Mouse (Mus musculus) heart, postnatal 25 days (tissue): ENCODE measurements around the gene Phtf1. TPM values are rescaled to one million over a fixed set of nuclear protein-coding genes. Genes with fewer than 3 reads are reported as not detected.

Source experiments
- DNase-seq: peaks from one replicate; pipeline ENCODE4 v3.0.0; 2022; ENCODE audit warnings: low spot score
- intact Hi-C: fragments of 180-260 bp; cut with DNase I; formaldehyde crosslinking; loops from one replicate; pipeline ENCODE4 v1.15.1; 2025
- total RNA-seq, 2 experiments: library from RNA; stranded (reverse); gene quantifications; 2 replicates each; pipeline ENCODE4 v1.2.3; 2021

The Phtf1 gene
- 1 to 10 TPM; 6.9 to 9.8 TPM for total RNA-seq

- peak; percentile 78 for DNase-seq
- intact Hi-C loops = loop anchor here (2.0 kb wide), 1 partner anchor 53 kb away; the partner anchor contains the start of gene Rsbn1
Observed at GRCm38 (mm10) chr3:103967861-103968691, at the start of gene Phtf1. TSS of gene Phtf1 (plus strand) at chr3:103968110.

GRCm38 (mm10) chr3:103920094-103920493, 47.8 kb upstream of the Phtf1 start:
- no peak for DNase-seq
- intact Hi-C loops = no loop called here

GRCm38 (mm10) chr3:103925302-103925701, 42.6 kb upstream of the Phtf1 start:
- DNase-seq = no peak
- intact Hi-C loops = no loop called here

GRCm38 (mm10) chr3:103927511-103927910, 40.4 kb upstream of the Phtf1 start:
- intact Hi-C loops = no loop called here
- DNase-seq = no peak

GRCm38 (mm10) chr3:103944794-103945562, 22.9 kb upstream of the Phtf1 start:
- no peak for DNase-seq
- intact Hi-C loops = no loop called here

- intact Hi-C loops = no loop called here
- DNase-seq = no peak
Observed at GRCm38 (mm10) chr3:103948666-103949065, 19.2 kb upstream of the Phtf1 start.

- intact Hi-C loops = no loop called here
- no peak for DNase-seq
Observed at GRCm38 (mm10) chr3:103960622-103961021, 7.3 kb upstream of the Phtf1 start.

- intact Hi-C loops = no loop called here
- DNase-seq = no peak
Observed at GRCm38 (mm10) chr3:103967231-103967630, 679 bp upstream of the Phtf1 start.

- intact Hi-C loops = loop anchor here (2.0 kb wide), 1 partner anchor 54 kb away; the partner anchor contains the start of gene Rsbn1
- DNase-seq = no peak
Observed at GRCm38 (mm10) chr3:103968701-103969100, 791 bp downstream of the Phtf1 start.

- no peak for DNase-seq
- intact Hi-C loops = no loop called here
Observed at GRCm38 (mm10) chr3:103971157-103971556, 3.2 kb downstream of the Phtf1 start.

- intact Hi-C loops = no loop called here
- DNase-seq = no peak
Observed at GRCm38 (mm10) chr3:103984556-103984955, 16.6 kb downstream of the Phtf1 start.

GRCm38 (mm10) chr3:103985194-103985593, 17.3 kb downstream of the Phtf1 start:
- intact Hi-C loops = no loop called here
- DNase-seq = no peak

GRCm38 (mm10) chr3:103987831-103988432, 20.0 kb downstream of the Phtf1 start:
- no peak for DNase-seq
- intact Hi-C loops = no loop called here

GRCm38 (mm10) chr3:103989352-103989751, 21.4 kb downstream of the Phtf1 start:
- DNase-seq = no peak
- intact Hi-C loops = no loop called here

GRCm38 (mm10) chr3:103991271-103991670, 23.4 kb downstream of the Phtf1 start:
- intact Hi-C loops = no loop called here
- no peak for DNase-seq

- DNase-seq = no peak
- intact Hi-C loops = no loop called here
Observed at GRCm38 (mm10) chr3:103998724-103999123, 30.8 kb downstream of the Phtf1 start.

GRCm38 (mm10) chr3:104006896-104007466, 39.1 kb downstream of the Phtf1 start:
- intact Hi-C loops = no loop called here

GRCm38 (mm10) chr3:104007479-104007878, 39.6 kb downstream of the Phtf1 start:
- intact Hi-C loops = no loop called here
- peak; percentile 6 for DNase-seq

More at GRCm38 (mm10) chr3:104006896-104007466, 39.1 kb downstream of the Phtf1 start:
- DNase-seq = no peak

GRCm38 (mm10) chr3:104009924-104010662, 42.2 kb downstream of the Phtf1 start:
- no peak for DNase-seq
- intact Hi-C loops = no loop called here
